ENCODE assay signal across 8 mouse cellular contexts in the genomic region with DNA sequence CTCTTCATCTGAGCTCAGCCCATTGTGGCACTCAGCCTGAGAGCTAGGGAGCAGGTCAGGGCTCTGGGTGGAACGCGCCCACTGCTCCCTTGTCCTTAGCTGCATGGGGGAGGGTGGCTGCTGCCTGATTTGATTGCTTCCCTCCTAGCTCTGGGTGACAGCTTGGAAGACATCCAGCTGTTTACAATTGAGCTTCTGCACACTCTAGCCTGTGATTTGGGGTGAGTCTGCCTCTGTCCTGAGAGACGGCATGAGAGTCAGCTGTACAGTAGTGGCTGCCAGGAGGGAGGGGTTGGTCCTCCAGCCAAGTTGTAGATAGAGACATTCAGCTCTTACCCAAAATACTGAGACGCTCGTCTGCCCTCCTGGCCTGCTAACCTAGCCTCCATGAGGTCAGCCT. TPM values are rescaled to one million over a fixed set of nuclear protein-coding genes. Genes with fewer than 3 reads are reported as not detected.
DNase-seq lines count a peak whose midpoint lies in the region; ATAC-seq and TF ChIP-seq lines count a peak whose summit lies in the region.

No protein-coding gene starts in this region.

- no peaks in the 10 kb centered on the region for H3K27me3 ChIP-seq in intestine, postnatal 0 days (replicated peaks; ENCODE audit: control insufficient read depth, insufficient read depth, low read length)
- no peaks in the 10 kb centered on the region for H3K27me3 ChIP-seq in limb, embryonic 15.5 days
- no peaks in the 10 kb centered on the region for H3K27me3 ChIP-seq in midbrain, embryonic 16.5 days (ENCODE audit: control insufficient read depth, insufficient read depth, low read depth, low read length)

- TF ChIP-seq CTCF in intestine, postnatal 0 days (IDR thresholded peaks at IDR 0.05; ENCODE audit: low read depth): no peak

- no peak overlapping the region for H3K4me3 ChIP-seq in brown adipose tissue, adult 24 weeks (ENCODE audit: insufficient read depth, low read depth, low read length)
- H3K4me3 ChIP-seq in intestine, postnatal 0 days (ENCODE audit: low read depth, low read length): no peak overlapping the region
- no peak overlapping the region for H3K4me3 ChIP-seq in limb, embryonic 15.5 days
- no peak overlapping the region for H3K4me3 ChIP-seq in midbrain, embryonic 16.5 days (ENCODE audit: low read depth, low read length)

- H3K36me3 ChIP-seq in intestine, postnatal 0 days (ENCODE audit: control insufficient read depth, insufficient read depth): no peaks in the 10 kb centered on the region; the same call in 1 of the 2 replicates
- H3K36me3 ChIP-seq in limb, embryonic 15.5 days: peaks cover 7% of the 10 kb centered on the region; the same call in 1 of the 2 replicates
- H3K36me3 ChIP-seq in midbrain, embryonic 16.5 days (ENCODE audit: control insufficient read depth, insufficient read depth, low read length): no peaks in the 10 kb centered on the region

- peaks cover 41% of the 10 kb centered on the region for H3K4me1 ChIP-seq in brown adipose tissue, adult 24 weeks (ENCODE audit: control insufficient read depth, insufficient read depth, insufficient read length, low read length)
- peaks cover 26% of the 10 kb centered on the region; the same call in 1 of the 2 replicates for H3K4me1 ChIP-seq in intestine, postnatal 0 days (replicated peaks; ENCODE audit: control insufficient read depth, insufficient read depth, low read length)
- peaks cover 81% of the 10 kb centered on the region for H3K4me1 ChIP-seq in limb, embryonic 15.5 days
- peaks cover 85% of the 10 kb centered on the region for H3K4me1 ChIP-seq in midbrain, embryonic 16.5 days (ENCODE audit: control insufficient read depth, insufficient read depth, low read length)

- WGBS in intestine, postnatal 0 days: 33% methylated on average over 5 of the region's 5 CpGs
- 35% methylated on average over 5 of the region's 5 CpGs for whole genome bisulfite sequencing in limb, embryonic 15.5 days
- 6% methylated on average over 5 of the region's 5 CpGs for WGBS in midbrain, embryonic 16.5 days

- ATAC-seq in intestine, postnatal 0 days: peak; percentile 18; the same call in 1 of the 2 replicates
- ATAC-seq in limb, embryonic 15.5 days (ENCODE audit: insufficient number of reproducible peaks, low FRiP score, low TSS enrichment, low read depth): no peak
- ATAC-seq in midbrain, embryonic 16.5 days: peak; percentile 57

- H3K27ac ChIP-seq in brown adipose tissue, adult 24 weeks (replicated peaks; ENCODE audit: low read depth, low read length): peak overlapping the region; percentile 66
- peak overlapping the region; percentile 28 for H3K27ac ChIP-seq in intestine, postnatal 0 days (ENCODE audit: low read depth, low read length)
- H3K27ac ChIP-seq in limb, embryonic 15.5 days: peak overlapping the region; percentile 57
- peak overlapping the region; percentile 74 for H3K27ac ChIP-seq in midbrain, embryonic 16.5 days (ENCODE audit: low read length)

- peak overlapping the region; percentile 30; the same call in 1 of the 2 replicates for H3K4me2 ChIP-seq in intestine, postnatal 0 days (replicated peaks; ENCODE audit: low read depth)
- peak overlapping the region; percentile 13; the same call in 1 of the 2 replicates for H3K4me2 ChIP-seq in limb, embryonic 15.5 days
- H3K4me2 ChIP-seq in midbrain, embryonic 16.5 days (ENCODE audit: low read length): peak overlapping the region; percentile 3

- DNase-seq in cerebellum, adult 9-10 months: peak; percentile 75
- no peak for DNase-seq in cerebellum, postnatal 36 days
- DNase-seq in heart, adult 18-20 months: peak; percentile 92 to 93
- no peak for DNase-seq in yolk sac, embryonic 10.5 days (ENCODE audit: low spot score)

- H3K9me3 ChIP-seq in intestine, postnatal 0 days (ENCODE audit: control insufficient read depth): no peaks in the 10 kb centered on the region
- H3K9me3 ChIP-seq in limb, embryonic 15.5 days: no peaks in the 10 kb centered on the region
- no peaks in the 10 kb centered on the region for H3K9me3 ChIP-seq in midbrain, embryonic 16.5 days (replicated peaks; ENCODE audit: control insufficient read depth, low read length, poor library complexity, severe bottlenecking)

- no peak overlapping the region for H3K9ac ChIP-seq in intestine, postnatal 0 days (ENCODE audit: low read depth, low read length)
- H3K9ac ChIP-seq in limb, embryonic 15.5 days: no peak overlapping the region
- peak overlapping the region; percentile 1; the same call in 1 of the 2 replicates for H3K9ac ChIP-seq in midbrain, embryonic 16.5 days (ENCODE audit: low read depth, low read length)

RNA-seq across cellular contexts. Expression of a gene that starts 20.9 kb away (rescaled TPM):
- polyA plus RNA-seq in brown adipose tissue, adult 24 weeks (2012; ENCODE audit: insufficient read depth, insufficient read length, missing spikeins): not detected in 2 replicates
- under 1 TPM; 0.13 to 0.32 TPM for total RNA-seq in heart, adult 18-20 months (2021)
- not detected in 2 replicates for polyA plus RNA-seq in intestine, postnatal 0 days (2015; fragmentation: Nextera tagmentation; extraction: Ambion mirVana)
- polyA plus RNA-seq in limb, embryonic 15.5 days (2015; fragmentation: Nextera tagmentation; extraction: Ambion mirVana): 0.24 and 0.25 TPM in 2 replicates
- polyA plus RNA-seq in midbrain, embryonic 16.5 days (2015; fragmentation: Nextera tagmentation; extraction: Ambion mirVana): 0.14 and 0.29 TPM in 2 replicates

Comparison
In these comparisons a context has a peak if more than half of its experiments do, and no peak if none do; other contexts are left out.
1. DNase-seq: peak in cerebellum, adult 9-10 months (single experiment) and heart, adult 18-20 months (2 of 2); none in cerebellum, postnatal 36 days (0 of 2) and yolk sac, embryonic 10.5 days (single experiment).
2. Peak in every context shown above with its lines, with median percentiles within 50 percentile points of each other: H3K27ac ChIP-seq and H3K4me2 ChIP-seq.